Mouse (Mus musculus): ENCODE measurements at regions not wholly inside any gene's neighbourhood (a gene's known extent, or its start where the extent isn't known, plus 50 kb on each side); places are given as distances from the start of the nearest gene placed in this dataset.

DNA sequence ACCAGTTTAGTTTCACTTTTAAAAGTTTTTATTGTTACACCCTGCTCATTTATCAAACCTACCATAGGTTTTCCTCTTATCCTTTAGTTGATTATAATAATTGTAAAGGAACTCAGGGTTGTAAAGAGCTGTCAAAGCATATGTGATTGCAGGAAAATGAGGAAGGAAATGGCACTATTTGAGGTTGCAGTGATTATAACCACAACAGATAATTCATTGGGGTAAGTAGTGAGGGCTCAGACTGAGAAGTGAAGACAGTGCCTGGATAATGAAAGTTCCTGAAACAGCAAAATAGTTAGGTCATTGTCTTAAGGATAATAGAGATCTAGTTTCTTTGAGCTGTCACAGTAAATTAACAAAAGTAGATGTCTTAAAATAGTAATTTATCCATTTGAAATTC lies 305.4 kb upstream of the Btbd3 start:
- H3K9ac ChIP-seq, result no peak overlapping the region
- no peaks in the 10 kb centered on the region for H3K36me3 ChIP-seq (ENCODE audit: insufficient read depth)
- no peak overlapping the region for H3K27ac ChIP-seq (ENCODE audit: low read depth, low read length)
- H3K4me3 ChIP-seq (ENCODE audit: low read depth, low read length), result no peak overlapping the region
- TF ChIP-seq CTCF (IDR thresholded peaks at IDR 0.05; ENCODE audit: low read depth), result no peak
- H3K9me3 ChIP-seq (ENCODE audit: low read length), result no peaks in the 10 kb centered on the region
- no peak overlapping the region for H3K4me2 ChIP-seq (ENCODE audit: low read depth)
- no peak for ATAC-seq
- no peaks in the 10 kb centered on the region for H3K4me1 ChIP-seq (ENCODE audit: insufficient read depth)
- H3K27me3 ChIP-seq (ENCODE audit: insufficient read depth, low read length), result no peaks in the 10 kb centered on the region
- no peak for DNase-seq

DNA sequence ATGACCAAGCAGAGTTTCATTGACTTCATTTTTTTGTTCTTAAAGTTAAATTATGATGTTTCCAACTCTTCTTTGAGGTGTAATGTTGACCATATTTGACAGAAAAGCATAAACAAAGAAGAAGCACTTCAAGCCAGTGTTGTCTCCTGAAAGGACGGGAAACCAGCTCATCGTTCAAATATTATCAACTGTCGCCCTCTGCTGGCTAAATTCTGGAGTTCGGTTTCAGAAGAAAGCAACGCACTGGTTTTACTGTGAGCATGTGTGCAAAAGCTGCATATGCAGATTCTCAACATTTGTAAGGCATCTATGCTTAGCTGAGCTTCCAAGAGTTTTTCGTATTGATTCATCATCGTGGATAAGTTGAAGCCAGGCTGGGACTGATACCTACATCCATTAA lies 313.6 kb upstream of the Btbd3 start:
- no peak overlapping the region for H3K27ac ChIP-seq (ENCODE audit: low read depth, low read length)
- TF ChIP-seq CTCF (IDR thresholded peaks at IDR 0.05; ENCODE audit: low read depth), result peak; percentile 89
- no peak overlapping the region for H3K4me3 ChIP-seq (ENCODE audit: low read depth, low read length)
- ATAC-seq (peak; percentile 79; the same call in 1 of the 2 replicates), DNase-seq (peak; percentile 96)
- H3K4me2 ChIP-seq (ENCODE audit: low read depth), result no peak overlapping the region
- H3K9ac ChIP-seq, result no peak overlapping the region
- WGBS, result 3% methylated on average over 7 of the region's 7 CpGs
- H3K4me1 ChIP-seq (ENCODE audit: insufficient read depth), result no peaks in the 10 kb centered on the region
- H3K27me3 ChIP-seq (ENCODE audit: insufficient read depth, low read length), result no peaks in the 10 kb centered on the region
- no peaks in the 10 kb centered on the region for H3K36me3 ChIP-seq (ENCODE audit: insufficient read depth)
- no peaks in the 10 kb centered on the region for H3K9me3 ChIP-seq (ENCODE audit: low read length)

DNA sequence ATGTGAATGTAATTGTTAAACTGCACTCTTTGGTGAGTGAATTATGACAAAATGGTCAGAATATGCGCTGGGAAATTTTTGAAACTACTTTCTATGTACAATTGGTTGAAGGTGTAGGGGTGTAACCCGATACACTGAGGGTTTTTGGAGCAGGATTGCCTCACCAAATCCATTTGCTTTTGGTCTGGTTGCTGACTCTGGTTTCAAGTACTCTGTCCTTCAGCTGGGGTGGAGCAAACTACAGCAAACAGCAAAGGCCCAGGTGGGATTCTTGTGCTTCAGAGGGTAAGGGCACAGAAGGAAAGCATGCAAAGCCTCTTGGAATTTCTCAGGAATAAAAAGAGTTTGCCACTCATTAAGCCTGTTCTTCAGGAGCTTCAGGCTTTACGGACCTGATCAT lies 316.8 kb upstream of the Btbd3 start:
- H3K27me3 ChIP-seq (ENCODE audit: insufficient read depth, low read length), result no peaks in the 10 kb centered on the region
- H3K9me3 ChIP-seq (ENCODE audit: low read length), result no peaks in the 10 kb centered on the region
- DNase-seq (no peak), ATAC-seq (no peak)
- H3K27ac ChIP-seq (ENCODE audit: low read depth, low read length), result no peak overlapping the region
- no peak overlapping the region for H3K9ac ChIP-seq
- WGBS, result 80% methylated on average over 3 of the region's 3 CpGs
- H3K36me3 ChIP-seq (ENCODE audit: insufficient read depth), result no peaks in the 10 kb centered on the region
- no peak overlapping the region for H3K4me3 ChIP-seq (ENCODE audit: low read depth, low read length)
- H3K4me1 ChIP-seq (ENCODE audit: insufficient read depth), result peaks cover 4% of the 10 kb centered on the region; the same call in 1 of the 2 replicates
- no peak overlapping the region for H3K4me2 ChIP-seq (ENCODE audit: low read depth)
- no peak for TF ChIP-seq CTCF (IDR thresholded peaks at IDR 0.05; ENCODE audit: low read depth)

DNA sequence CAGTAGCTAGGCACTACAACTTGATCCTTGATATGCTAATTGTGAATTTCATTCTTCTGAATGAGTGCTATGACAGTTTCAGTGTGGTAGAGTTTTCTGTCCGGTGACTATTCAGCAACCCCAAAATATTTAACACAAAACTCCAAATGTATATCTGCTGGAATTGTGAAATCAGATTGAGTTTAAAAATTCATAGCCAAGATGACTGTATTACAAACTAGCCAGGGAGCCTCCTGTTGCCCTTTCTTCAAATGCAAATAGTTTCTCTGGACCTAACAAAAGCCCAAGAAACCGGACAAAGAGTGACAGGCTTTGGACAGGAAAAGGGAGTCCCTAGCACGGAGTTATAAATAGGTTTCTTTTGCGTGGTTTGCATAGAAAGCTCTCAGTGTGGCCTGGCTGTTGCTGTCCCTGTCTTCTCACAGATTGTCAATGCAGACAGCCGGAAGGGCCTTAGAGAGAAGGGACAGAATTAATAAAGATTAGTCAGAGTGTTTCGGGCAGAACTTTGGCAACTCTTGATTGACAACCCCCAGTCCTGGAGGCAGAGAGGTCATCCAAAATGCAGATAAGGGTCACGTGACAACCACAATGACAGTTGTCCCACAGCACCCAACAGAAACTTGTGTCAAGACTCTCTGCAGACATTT lies 317.4 kb upstream of the Btbd3 start:
- H3K36me3 ChIP-seq (ENCODE audit: insufficient read depth), result no peaks in the 10 kb centered on the region
- H3K4me2 ChIP-seq (ENCODE audit: low read depth), result no peak overlapping the region
- 20% methylated on average over 7 of the region's 7 CpGs for WGBS
- no peaks in the 10 kb centered on the region for H3K9me3 ChIP-seq (ENCODE audit: low read length)
- no peak overlapping the region for H3K4me3 ChIP-seq (ENCODE audit: low read depth, low read length)
- ATAC-seq (peak; percentile 59), DNase-seq (peak; percentile 10)
- H3K27ac ChIP-seq (ENCODE audit: low read depth, low read length), result no peak overlapping the region
- peaks cover 4% of the 10 kb centered on the region; the same call in 1 of the 2 replicates for H3K4me1 ChIP-seq (ENCODE audit: insufficient read depth)
- no peak for TF ChIP-seq CTCF (IDR thresholded peaks at IDR 0.05; ENCODE audit: low read depth)
- no peak overlapping the region for H3K9ac ChIP-seq
- H3K27me3 ChIP-seq (ENCODE audit: insufficient read depth, low read length), result no peaks in the 10 kb centered on the region

DNA sequence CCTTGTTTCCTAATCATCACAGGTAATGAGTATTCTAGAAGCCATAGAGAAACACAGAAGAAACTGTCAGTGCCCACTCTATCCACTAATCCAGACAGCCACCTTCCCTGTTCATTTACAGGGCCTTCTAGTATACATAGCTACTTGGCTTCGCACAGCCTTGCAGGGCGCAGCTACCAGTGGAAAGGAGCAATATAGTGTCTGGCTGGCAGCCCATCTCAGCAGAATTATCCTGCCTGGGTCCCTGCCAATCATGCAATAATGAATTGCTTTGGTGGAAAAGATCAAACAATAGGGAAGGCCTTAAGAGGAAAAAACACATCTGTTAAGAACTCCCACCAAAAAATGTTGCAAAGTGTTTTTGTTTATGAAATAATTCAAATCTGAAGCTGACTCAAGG lies 319.8 kb upstream of the Btbd3 start:
- Histone ChIP-seq H3K9ac (no peak overlapping the region), H3K4me2 (ENCODE audit: low read depth) (no peak overlapping the region), H3K4me3 (ENCODE audit: low read depth, low read length) (no peak overlapping the region), H3K27ac (ENCODE audit: low read depth, low read length) (no peak overlapping the region), H3K36me3 (ENCODE audit: insufficient read depth) (no peaks in the 10 kb centered on the region), H3K9me3 (ENCODE audit: low read length) (no peaks in the 10 kb centered on the region), H3K27me3 (ENCODE audit: insufficient read depth, low read length) (no peaks in the 10 kb centered on the region), H3K4me1 (ENCODE audit: insufficient read depth) (peaks cover 4% of the 10 kb centered on the region; the same call in 1 of the 2 replicates)
- DNase-seq (peak; percentile 10), ATAC-seq (no peak)
- no peak for TF ChIP-seq CTCF (IDR thresholded peaks at IDR 0.05; ENCODE audit: low read depth)
- 17% methylated on average over 2 of the region's 2 CpGs for WGBS

DNA sequence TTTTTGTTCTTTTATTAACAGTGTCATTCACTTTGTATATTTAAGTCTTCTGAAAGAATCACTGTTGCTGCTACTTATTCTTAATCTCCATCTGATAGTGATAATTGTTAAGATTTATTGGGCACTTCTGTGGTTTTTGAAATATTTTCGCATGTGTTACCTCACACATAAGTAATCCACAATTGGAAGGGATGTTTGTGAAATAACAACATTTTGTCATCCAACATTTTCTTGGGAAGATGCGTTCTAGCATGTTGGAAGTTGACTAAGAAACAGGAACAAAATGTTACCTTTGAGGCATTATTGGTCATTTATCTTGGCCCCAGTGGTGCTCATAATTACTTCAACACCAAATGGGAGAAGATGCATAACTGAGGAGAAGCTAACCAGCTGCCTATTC lies 323.4 kb upstream of the Btbd3 start:
- WGBS, result 95% methylated on average over 2 of the region's 2 CpGs
- H3K36me3 ChIP-seq (ENCODE audit: insufficient read depth), result no peaks in the 10 kb centered on the region
- H3K4me1 ChIP-seq (ENCODE audit: insufficient read depth), result peaks cover 4% of the 10 kb centered on the region; the same call in 1 of the 2 replicates
- no peak overlapping the region for H3K9ac ChIP-seq
- no peak overlapping the region for H3K27ac ChIP-seq (ENCODE audit: low read depth, low read length)
- DNase-seq, result no peak
- no peak for TF ChIP-seq CTCF (IDR thresholded peaks at IDR 0.05; ENCODE audit: low read depth)
- H3K9me3 ChIP-seq (ENCODE audit: low read length), result no peaks in the 10 kb centered on the region
- no peak overlapping the region for H3K4me2 ChIP-seq (ENCODE audit: low read depth)
- no peak for ATAC-seq
- no peak overlapping the region for H3K4me3 ChIP-seq (ENCODE audit: low read depth, low read length)
- H3K27me3 ChIP-seq (ENCODE audit: insufficient read depth, low read length), result no peaks in the 10 kb centered on the region

DNA sequence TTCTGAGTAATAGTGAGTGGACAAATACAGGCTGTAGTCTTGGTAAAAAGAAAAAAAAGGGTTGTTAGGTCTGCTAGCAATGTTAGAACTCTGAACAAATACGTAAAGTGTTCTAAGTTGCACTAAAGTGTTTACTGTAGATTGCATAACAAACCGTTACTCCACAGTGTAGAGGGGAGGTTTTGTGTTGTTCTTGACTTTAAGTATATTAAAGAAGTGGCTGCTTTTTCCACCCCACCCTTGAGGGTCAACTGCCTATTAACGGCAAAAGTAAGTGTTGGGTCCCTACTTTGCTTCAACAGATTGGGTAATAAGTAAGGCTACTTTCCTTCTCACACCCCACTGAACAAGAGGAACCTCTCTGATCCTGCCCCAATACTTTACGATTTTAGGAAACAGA lies 323.9 kb upstream of the Btbd3 start:
- ATAC-seq, result no peak
- Histone ChIP-seq H3K36me3 (ENCODE audit: insufficient read depth) (no peaks in the 10 kb centered on the region), H3K4me3 (ENCODE audit: low read depth, low read length) (no peak overlapping the region), H3K27ac (ENCODE audit: low read depth, low read length) (no peak overlapping the region), H3K4me2 (ENCODE audit: low read depth) (no peak overlapping the region), H3K9me3 (ENCODE audit: low read length) (no peaks in the 10 kb centered on the region), H3K9ac (no peak overlapping the region), H3K4me1 (ENCODE audit: insufficient read depth) (peaks cover 4% of the 10 kb centered on the region; the same call in 1 of the 2 replicates), H3K27me3 (ENCODE audit: insufficient read depth, low read length) (no peaks in the 10 kb centered on the region)
- WGBS, result 93% methylated on average over 4 of the region's 4 CpGs
- TF ChIP-seq CTCF (IDR thresholded peaks at IDR 0.05; ENCODE audit: low read depth), result no peak
- DNase-seq, result no peak
